Mouse (Mus musculus) lung, embryonic 14.5 days (tissue): Measurements from ENCODE around the gene Tex44. TPM values are rescaled to one million over a fixed set of nuclear protein-coding genes. Genes with fewer than 3 reads are reported as not detected.

Experiments
- ATAC-seq: fragments of 200-750 bp; cut with Nextera tagmentation; 2 replicates; pipeline ENCODE4 v1.8.0; 2017; ENCODE audit warnings: mild to moderate bottlenecking, moderate TSS enrichment, moderate library complexity; ENCODE audit not compliant: insufficient read depth
- DNase-seq: peaks from one replicate; pipeline ENCODE4 v3.0.0-alpha.2; 2015
- H3K27ac ChIP-seq: fragments of 300-500 bp; sonication (generic); 2 replicates; pipeline ENCODE4 v1.5.1; 2014; ENCODE audit warnings: low read depth, mild to moderate bottlenecking, moderate library complexity
- H3K27me3 ChIP-seq: fragments of 300-500 bp; sonication (generic); 2 replicates; pipeline ENCODE4 v1.6.1; 2014; ENCODE audit warnings: low read length, control low read depth; ENCODE audit not compliant: insufficient read depth
- H3K36me3 ChIP-seq: fragments of 300-500 bp; sonication (generic); 2 replicates; pipeline ENCODE4 v1.6.1; 2014; ENCODE audit warnings: control low read depth; ENCODE audit not compliant: insufficient read depth
- H3K4me1 ChIP-seq: fragments of 300-500 bp; sonication (generic); 2 replicates; pipeline ENCODE4 v1.6.1; 2014; ENCODE audit warnings: antibody characterized with exemption, control low read depth; ENCODE audit not compliant: insufficient read depth
- H3K4me2 ChIP-seq: fragments of 300-500 bp; sonication (generic); 2 replicates; pipeline ENCODE4 v1.6.1; 2014; ENCODE audit warnings: mild to moderate bottlenecking
- H3K4me3 ChIP-seq: fragments of 300-500 bp; sonication (generic); 2 replicates; pipeline ENCODE4 v1.5.1; 2014; ENCODE audit warnings: low read depth, low read length
- H3K9ac ChIP-seq: fragments of 300-500 bp; sonication (generic); 2 replicates; pipeline ENCODE4 v1.6.1; 2014
- H3K9me3 ChIP-seq: fragments of 300-500 bp; sonication (generic); 2 replicates; pipeline ENCODE4 v1.6.1; 2016; ENCODE audit warnings: low read depth, low read length, control low read depth
- CTCF ChIP-seq: IDR thresholded peaks from 2 replicates; pipeline ENCODE4 v1.5.1; 2016; ENCODE audit warnings: antibody characterized with exemption, low read depth
- WGBS: fragments of 180-500 bp; shearing (Covaris S2); extraction: QIAGEN DNeasy Blood & Tissue Kit; methylation state at CpG from one replicate; pipeline ENCODE4 v1.1.7; 2014; 5-methylcytosine and 5-hydroxymethylcytosine counted together
- polyA plus RNA-seq: library from polyadenylated mRNA; unstranded; fragments of >200 nt; fragmentation: Nextera tagmentation; extraction: Ambion mirVana; gene quantifications from 2 replicates; pipeline ENCODE4 v1.2.1, GENCODE M21; 2014

Gene Tex44
- polyA plus RNA-seq, 1 experiment from 2014 or later: not detected

DNA sequence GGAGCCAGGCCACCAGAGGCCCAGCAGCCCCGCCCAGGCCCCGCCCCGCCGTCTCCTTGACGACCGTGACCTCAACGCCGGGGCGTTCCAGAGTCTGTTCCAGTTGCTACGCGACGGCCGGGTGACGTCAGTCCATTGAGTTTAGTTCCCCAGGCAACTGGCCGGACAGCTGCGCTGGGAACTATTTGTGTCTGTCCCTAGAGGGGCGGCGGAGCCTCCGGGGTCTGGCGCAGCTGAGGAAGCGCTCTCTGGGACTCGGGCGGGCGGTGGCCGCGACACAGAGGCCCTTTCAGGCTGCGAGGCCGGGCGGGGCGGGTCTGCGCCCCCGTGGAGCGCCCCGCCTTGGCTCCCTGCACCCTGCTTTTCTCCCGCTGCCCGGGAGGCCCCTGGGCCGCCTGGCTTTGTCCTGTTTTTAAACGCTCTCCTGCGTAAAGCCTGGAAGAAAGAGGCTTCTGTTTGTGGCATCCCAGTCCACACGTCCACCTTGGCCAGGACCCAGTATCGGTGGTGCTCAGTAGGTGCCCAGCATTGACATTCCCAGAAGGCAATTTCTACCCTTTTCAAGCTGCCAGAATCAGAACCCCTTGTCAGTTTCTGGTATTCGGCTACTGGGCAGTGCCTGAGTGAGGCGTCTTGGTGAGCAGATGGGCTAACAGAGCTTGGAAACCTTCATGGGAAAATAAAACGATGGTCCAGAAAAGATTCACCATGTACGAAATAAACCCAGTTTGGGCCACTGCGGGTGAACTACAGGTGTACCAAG lies 8.5 kb downstream of the Tex44 start:
- peak overlapping the region; percentile 85 for H3K4me2 ChIP-seq
- peak; percentile 92 for ATAC-seq
- H3K4me1 ChIP-seq: peaks cover 11% of the 10 kb centered on the region
- no peaks in the 10 kb centered on the region for H3K27me3 ChIP-seq
- peak; percentile 100 for DNase-seq
- peak overlapping the region; percentile 44 for H3K4me3 ChIP-seq
- peak overlapping the region; percentile 84 for H3K9ac ChIP-seq
- H3K36me3 ChIP-seq: no peaks in the 10 kb centered on the region
- no peaks in the 10 kb centered on the region for H3K9me3 ChIP-seq
- TF ChIP-seq CTCF: no peak
- peak overlapping the region; percentile 99 for H3K27ac ChIP-seq
- 4% methylated on average over 45 of the region's 46 CpGs for WGBS

DNA sequence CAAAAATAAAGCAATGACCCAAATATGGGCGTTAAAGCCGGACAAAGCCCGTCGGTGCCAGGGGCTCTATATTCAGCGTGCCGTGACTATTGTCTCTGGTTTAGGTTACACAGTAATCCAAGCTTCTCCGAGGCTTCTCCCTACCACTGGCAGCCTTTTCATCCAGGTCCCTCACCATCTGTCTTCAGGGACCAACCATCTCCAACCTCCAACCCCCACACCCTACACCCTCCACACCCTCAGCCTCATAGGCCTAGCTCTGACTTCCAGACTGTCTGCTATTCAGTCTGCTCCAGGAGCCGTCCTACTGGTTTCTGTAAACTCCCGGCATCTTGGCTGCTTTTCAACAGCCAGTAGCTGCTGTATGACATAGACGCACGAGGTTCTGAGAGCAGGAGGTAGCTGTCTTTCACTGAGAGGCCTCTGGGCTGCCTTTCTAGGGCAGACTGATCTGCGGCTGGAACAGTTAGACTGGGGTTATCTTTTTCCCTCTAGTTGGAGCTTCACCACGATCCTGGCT lies 9.2 kb downstream of the Tex44 start:
- WGBS: 15% methylated on average over 13 of the region's 13 CpGs
- peak overlapping the region; percentile 84 for H3K9ac ChIP-seq
- no peaks in the 10 kb centered on the region for H3K9me3 ChIP-seq
- H3K4me1 ChIP-seq: peaks cover 16% of the 10 kb centered on the region
- DNase-seq (peak; percentile 95), ATAC-seq (peak; percentile 65)
- H3K27me3 ChIP-seq: no peaks in the 10 kb centered on the region
- peak overlapping the region; percentile 85 for H3K4me2 ChIP-seq
- H3K4me3 ChIP-seq: peak overlapping the region; percentile 44; the same call in 1 of the 2 replicates
- no peak for TF ChIP-seq CTCF
- H3K27ac ChIP-seq: peak overlapping the region; percentile 99
- no peaks in the 10 kb centered on the region for H3K36me3 ChIP-seq

DNA sequence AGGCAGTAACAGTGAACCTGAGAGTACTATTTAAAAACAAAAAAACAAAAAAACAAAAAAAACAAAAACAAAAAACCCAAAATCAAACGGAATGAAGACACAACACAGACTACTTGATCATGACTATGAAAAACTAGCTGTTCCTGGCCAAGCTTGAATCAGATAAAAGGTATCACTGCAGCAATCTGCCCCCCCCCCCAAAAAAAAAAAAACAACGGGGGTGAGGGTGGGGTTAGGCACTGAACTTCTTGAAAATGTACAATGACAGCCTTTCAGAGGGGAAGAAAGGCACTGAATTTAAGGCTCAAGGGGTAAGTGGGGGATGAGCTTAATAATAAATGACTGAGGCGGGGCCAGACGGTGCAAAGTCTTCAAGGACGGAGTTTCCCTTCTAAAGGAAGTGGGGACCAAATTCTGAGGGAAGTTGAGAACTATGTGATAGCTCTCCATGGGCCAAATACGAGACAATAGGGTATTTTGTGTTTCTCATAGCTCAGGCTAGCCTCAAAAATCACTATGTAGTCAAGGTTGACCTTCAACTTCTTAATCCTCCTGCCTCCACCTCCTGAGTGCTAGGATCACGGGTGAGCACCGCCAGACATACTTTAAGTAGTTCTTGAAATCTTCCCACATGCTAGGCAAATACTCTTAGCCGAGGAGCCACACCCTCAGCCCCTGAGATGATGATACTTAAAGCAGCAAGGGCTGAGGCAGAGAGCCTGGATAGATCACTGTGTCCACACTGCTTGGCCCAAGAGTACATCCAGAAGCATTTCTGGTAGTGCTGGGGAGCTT lies 11.3 kb downstream of the Tex44 start:
- H3K4me2 ChIP-seq: no peak overlapping the region
- no peak for TF ChIP-seq CTCF
- H3K9me3 ChIP-seq: no peaks in the 10 kb centered on the region
- H3K4me3 ChIP-seq: no peak overlapping the region
- H3K36me3 ChIP-seq: no peaks in the 10 kb centered on the region
- no peak overlapping the region for H3K9ac ChIP-seq
- WGBS: 47% methylated on average over 9 of the region's 9 CpGs
- no peak for ATAC-seq
- no peak for DNase-seq
- H3K27me3 ChIP-seq: no peaks in the 10 kb centered on the region
- peaks cover 17% of the 10 kb centered on the region for H3K4me1 ChIP-seq
- H3K27ac ChIP-seq: no peak overlapping the region

DNA sequence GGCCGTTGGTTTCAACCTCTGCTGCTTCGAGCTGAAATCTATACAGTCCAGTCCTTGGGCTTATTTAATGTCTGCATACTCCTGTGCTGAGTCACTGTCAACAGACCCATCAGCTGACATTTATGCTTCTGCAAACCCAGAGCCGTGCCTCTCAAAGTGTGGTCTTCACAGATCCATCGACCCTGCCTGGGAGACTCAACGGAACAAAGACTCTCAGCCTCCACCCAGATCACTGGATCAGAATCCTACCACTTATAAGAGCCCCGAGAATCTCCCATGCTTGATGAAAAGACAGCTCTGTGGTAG lies 11.8 kb downstream of the Tex44 start:
- Histone ChIP-seq H3K4me2 (no peak overlapping the region), H3K9ac (no peak overlapping the region), H3K27me3 (no peaks in the 10 kb centered on the region), H3K9me3 (no peaks in the 10 kb centered on the region), H3K27ac (no peak overlapping the region), H3K36me3 (no peaks in the 10 kb centered on the region), H3K4me1 (peaks cover 21% of the 10 kb centered on the region), H3K4me3 (no peak overlapping the region)
- no peak for ATAC-seq
- WGBS: 40% methylated on average over 6 of the region's 6 CpGs
- no peak for DNase-seq
- TF ChIP-seq CTCF: no peak

DNA sequence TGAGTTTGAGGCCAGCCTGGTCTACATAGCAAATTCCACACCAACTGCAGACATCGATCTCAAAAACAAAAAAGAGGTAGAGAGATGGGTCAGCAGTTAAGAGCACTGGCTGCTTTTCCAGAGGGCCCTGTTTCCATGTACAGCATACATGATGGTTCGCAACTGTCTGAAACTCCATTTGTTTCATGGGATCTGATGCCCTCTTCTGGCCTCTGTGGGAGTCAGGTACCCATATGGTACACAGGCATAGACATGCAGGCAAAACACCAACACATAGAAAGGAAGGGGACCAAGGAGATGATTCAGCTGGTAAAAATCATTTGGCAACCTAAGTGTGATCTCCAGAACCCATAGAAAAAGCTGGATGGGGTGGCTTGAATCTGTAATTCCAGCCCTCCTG lies 12.4 kb downstream of the Tex44 start:
- Histone ChIP-seq H3K27ac (no peak overlapping the region), H3K4me2 (no peak overlapping the region), H3K27me3 (no peaks in the 10 kb centered on the region), H3K36me3 (no peaks in the 10 kb centered on the region), H3K9ac (no peak overlapping the region), H3K4me3 (no peak overlapping the region), H3K4me1 (peaks cover 24% of the 10 kb centered on the region), H3K9me3 (no peaks in the 10 kb centered on the region)
- ATAC-seq (no peak), DNase-seq (peak; percentile 37)
- 75% methylated on average over 2 of the region's 2 CpGs for WGBS
- peak; percentile 56 for TF ChIP-seq CTCF

DNA sequence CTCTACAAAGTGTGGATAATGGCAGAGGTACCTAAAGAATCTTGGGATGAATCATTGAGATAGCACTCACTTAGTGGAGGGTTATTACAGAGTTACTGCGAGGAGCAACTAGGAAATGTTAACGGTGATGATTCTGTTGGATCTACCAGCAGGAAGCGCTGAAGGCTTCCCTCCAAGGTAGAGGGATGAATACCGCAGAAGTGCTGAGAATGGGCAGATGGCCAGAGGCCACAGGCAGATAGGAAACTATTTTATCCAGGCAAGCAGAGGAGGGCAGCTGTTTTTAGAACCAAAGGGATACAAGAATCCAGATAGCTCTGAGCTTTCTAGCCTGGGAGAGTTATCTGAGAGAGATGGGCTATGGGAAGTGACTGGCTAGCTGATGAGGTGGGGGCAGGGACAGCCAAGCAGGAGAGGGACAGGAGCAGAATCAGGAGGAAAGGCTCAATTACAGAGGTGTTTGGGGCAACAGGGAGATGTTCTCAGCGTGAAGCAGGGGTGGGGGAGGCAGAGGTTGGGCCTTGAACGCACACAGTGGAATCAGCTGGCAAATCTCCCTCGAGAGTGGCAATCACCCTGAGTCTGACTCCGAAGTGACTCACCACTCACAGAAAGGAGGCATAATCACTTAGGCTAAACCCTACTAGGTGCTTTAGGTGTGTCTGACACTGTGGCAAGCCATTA lies 13.5 kb downstream of the Tex44 start:
- no peaks in the 10 kb centered on the region for H3K36me3 ChIP-seq
- no peak for TF ChIP-seq CTCF
- no peak overlapping the region; the same call in 1 of the 2 replicates for H3K9ac ChIP-seq
- peaks cover 24% of the 10 kb centered on the region for H3K4me1 ChIP-seq
- H3K27ac ChIP-seq: peak overlapping the region; percentile 3; the same call in 1 of the 2 replicates
- H3K4me2 ChIP-seq: peak overlapping the region; percentile 95; the same call in 1 of the 2 replicates
- no peak overlapping the region for H3K4me3 ChIP-seq
- H3K27me3 ChIP-seq: no peaks in the 10 kb centered on the region
- 25% methylated on average over 8 of the region's 8 CpGs for WGBS
- no peak for ATAC-seq
- no peak for DNase-seq
- no peaks in the 10 kb centered on the region for H3K9me3 ChIP-seq
